Mouse (Mus musculus): Measurements from ENCODE around the gene Sdad1.

Sdad1 gene

GRCm38 (mm10) chr5:92239333-92240232 is 70.7 kb downstream of the Sdad1 start:
- DNase-seq = peak; percentile 47

- no peak for DNase-seq
Measured at GRCm38 (mm10) chr5:92234939-92235557, 75.2 kb downstream of the Sdad1 start.
